Mouse (Mus musculus) T-helper 1 cell (primary cell): ENCODE measurements at regions not wholly inside any gene's neighbourhood (a gene's known extent, or its start where the extent isn't known, plus 50 kb on each side); places are given as distances from the start of the nearest gene placed in this dataset.

ENCODE experiments used
- in situ Hi-C: fragments of 300-600 bp; cut with MboI, MseI; formaldehyde crosslinking; loops from one replicate; pipeline ENCODE4 v1.15.1; 2025; ENCODE audit warnings: high pct_unique_total_duplicates

GRCm38 (mm10) chr8:101366722-101367121 lies 1418.7 kb downstream of the Cdh11 start:
- in situ Hi-C loops: no loop called here

GRCm38 (mm10) chr8:101350848-101351247 lies 1434.6 kb downstream of the Cdh11 start:
- in situ Hi-C loops: no loop called here

GRCm38 (mm10) chr8:101349736-101350135 lies 1435.7 kb downstream of the Cdh11 start:
- in situ Hi-C loops: loop anchor here (25.0 kb wide), 1 partner anchor 1312 kb away; no protein-coding TSS in a partner anchor

- in situ Hi-C loops: loop anchor here (25.0 kb wide), 1 partner anchor 1292 kb away; no protein-coding TSS in a partner anchor
Observed at GRCm38 (mm10) chr8:101329290-101329689, 1456.2 kb downstream of the Cdh11 start.

- in situ Hi-C loops: loop anchor here (25.0 kb wide), 1 partner anchor 1291 kb away; no protein-coding TSS in a partner anchor
Observed at GRCm38 (mm10) chr8:101328780-101329179, 1456.7 kb downstream of the Cdh11 start.

- in situ Hi-C loops: no loop called here
Observed at GRCm38 (mm10) chr8:101298571-101298970, 1486.9 kb downstream of the Cdh11 start.

GRCm38 (mm10) chr8:101290031-101290430 lies 1495.4 kb downstream of the Cdh11 start:
- in situ Hi-C loops: no loop called here

GRCm38 (mm10) chr8:101242632-101243031 lies 1542.8 kb downstream of the Cdh11 start:
- in situ Hi-C loops: no loop called here

- in situ Hi-C loops: no loop called here
Observed at GRCm38 (mm10) chr8:101241854-101242253, 1543.6 kb downstream of the Cdh11 start.

GRCm38 (mm10) chr8:101197986-101198385 lies 1587.5 kb downstream of the Cdh11 start:
- in situ Hi-C loops: no loop called here

GRCm38 (mm10) chr8:101196740-101197139 lies 1588.7 kb downstream of the Cdh11 start:
- in situ Hi-C loops: no loop called here

GRCm38 (mm10) chr8:101188566-101188965 lies 1596.9 kb downstream of the Cdh11 start:
- in situ Hi-C loops: no loop called here

GRCm38 (mm10) chr8:101154923-101155322 lies 1630.5 kb downstream of the Cdh11 start:
- in situ Hi-C loops: no loop called here
